Mouse (Mus musculus): ENCODE measurements around the gene Mtfr2. TPM values are rescaled to one million over a fixed set of nuclear protein-coding genes. Genes with fewer than 3 reads are reported as not detected.

Gene Mtfr2
- polyA plus RNA-seq, 1 experiment from 2014 or later: 1.4 TPM

DNA sequence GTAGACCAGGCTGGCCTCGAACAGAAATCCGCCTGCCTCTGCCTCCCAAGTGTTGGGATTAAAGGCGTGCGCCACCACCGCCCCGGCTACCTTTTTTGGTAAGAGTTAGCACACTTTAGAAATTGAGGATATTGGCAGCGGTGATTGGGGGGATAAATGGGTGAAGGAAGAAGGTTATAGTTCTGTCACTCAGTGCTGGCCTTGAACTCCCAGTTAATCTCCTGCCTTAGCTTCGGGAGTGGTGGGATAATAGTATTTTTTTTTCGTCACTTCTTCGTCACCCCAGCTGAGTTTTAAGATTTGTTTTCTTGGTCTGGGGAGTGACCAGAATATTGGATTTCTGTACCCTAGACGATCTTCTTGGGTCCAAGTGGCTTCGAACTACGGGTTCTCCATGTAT is 34.1 kb upstream of the Mtfr2 start:
- WGBS: 49% methylated on average over 13 of the region's 13 CpGs
- no peak overlapping the region; the same call in 1 of the 2 replicates for H3K27ac ChIP-seq (replicated peaks; ENCODE audit: low read depth, low read length)
- DNase-seq (ENCODE audit: low spot score) (no peak), ATAC-seq (replicated peaks; ENCODE audit: insufficient number of reproducible peaks, low FRiP score, low TSS enrichment, low read depth) (no peak)
- no peaks in the 10 kb centered on the region for H3K9me3 ChIP-seq (replicated peaks; ENCODE audit: control insufficient read depth, low read length)
- H3K36me3 ChIP-seq (replicated peaks; ENCODE audit: control insufficient read depth, insufficient read depth, low read depth, low read length): no peaks in the 10 kb centered on the region
- no peaks in the 10 kb centered on the region for H3K27me3 ChIP-seq (ENCODE audit: control insufficient read depth, insufficient read depth, low read length)
- peak overlapping the region; percentile 97 for H3K9ac ChIP-seq (replicated peaks; ENCODE audit: low read length)
- H3K4me2 ChIP-seq (ENCODE audit: low read depth, low read length): peak overlapping the region; percentile 43
- peak overlapping the region; percentile 86 for H3K4me3 ChIP-seq (ENCODE audit: low read depth, low read length)
- no peaks in the 10 kb centered on the region for H3K4me1 ChIP-seq (ENCODE audit: control insufficient read depth, insufficient read depth, low read length)

DNA sequence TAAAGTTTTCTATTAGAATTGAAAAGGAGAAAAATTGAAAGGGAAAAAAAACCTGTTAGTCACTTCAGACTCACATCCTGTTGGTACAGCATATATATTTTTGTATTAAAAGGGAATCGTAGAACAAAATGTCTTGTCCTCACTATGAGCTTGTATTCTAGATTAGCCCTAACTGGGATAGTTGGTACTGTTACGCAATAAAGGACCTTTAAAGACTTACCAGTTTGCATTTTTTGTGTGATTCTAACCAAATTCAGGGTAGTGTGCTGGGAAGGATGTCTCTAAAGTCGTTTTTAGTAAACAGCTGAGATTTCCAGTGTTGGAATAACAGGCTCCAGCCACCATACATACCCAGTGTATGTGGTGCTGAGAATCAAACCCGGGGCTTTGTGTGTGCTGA is 33.6 kb upstream of the Mtfr2 start:
- H3K9ac ChIP-seq (replicated peaks; ENCODE audit: low read length): no peak overlapping the region
- no peak for ATAC-seq (replicated peaks; ENCODE audit: insufficient number of reproducible peaks, low FRiP score, low TSS enrichment, low read depth)
- no peak overlapping the region for H3K4me3 ChIP-seq (ENCODE audit: low read depth, low read length)
- no peak overlapping the region for H3K27ac ChIP-seq (replicated peaks; ENCODE audit: low read depth, low read length)
- no peaks in the 10 kb centered on the region for H3K27me3 ChIP-seq (ENCODE audit: control insufficient read depth, insufficient read depth, low read length)
- no peak for DNase-seq (ENCODE audit: low spot score)
- 89% methylated on average over 4 of the region's 4 CpGs for WGBS
- no peak overlapping the region for H3K4me2 ChIP-seq (ENCODE audit: low read depth, low read length)
- H3K36me3 ChIP-seq (replicated peaks; ENCODE audit: control insufficient read depth, insufficient read depth, low read depth, low read length): no peaks in the 10 kb centered on the region
- no peaks in the 10 kb centered on the region for H3K4me1 ChIP-seq (ENCODE audit: control insufficient read depth, insufficient read depth, low read length)
- no peaks in the 10 kb centered on the region for H3K9me3 ChIP-seq (replicated peaks; ENCODE audit: control insufficient read depth, low read length)

- DNase-seq (ENCODE audit: low spot score): no peak
- no peak overlapping the region for H3K4me3 ChIP-seq (ENCODE audit: low read depth, low read length)
- no peaks in the 10 kb centered on the region for H3K4me1 ChIP-seq (ENCODE audit: control insufficient read depth, insufficient read depth, low read length)
- H3K4me2 ChIP-seq (ENCODE audit: low read depth, low read length): no peak overlapping the region
- H3K9me3 ChIP-seq (replicated peaks; ENCODE audit: control insufficient read depth, low read length): no peaks in the 10 kb centered on the region
- WGBS: 49% methylated on average over 2 of the region's 2 CpGs
- no peak overlapping the region for H3K9ac ChIP-seq (replicated peaks; ENCODE audit: low read length)
- no peak overlapping the region for H3K27ac ChIP-seq (replicated peaks; ENCODE audit: low read depth, low read length)
- no peaks in the 10 kb centered on the region for H3K27me3 ChIP-seq (ENCODE audit: control insufficient read depth, insufficient read depth, low read length)
- no peaks in the 10 kb centered on the region for H3K36me3 ChIP-seq (replicated peaks; ENCODE audit: control insufficient read depth, insufficient read depth, low read depth, low read length)
- ATAC-seq (replicated peaks; ENCODE audit: insufficient number of reproducible peaks, low FRiP score, low TSS enrichment, low read depth): no peak
These were observed 32.8 kb upstream of the Mtfr2 start for GRCm38 (mm10) chr10:20314797-20315196.

- H3K9me3 ChIP-seq (replicated peaks; ENCODE audit: control insufficient read depth, low read length): no peaks in the 10 kb centered on the region
- no peak overlapping the region for H3K4me3 ChIP-seq (ENCODE audit: low read depth, low read length)
- no peak overlapping the region for H3K9ac ChIP-seq (replicated peaks; ENCODE audit: low read length)
- no peak for ATAC-seq (replicated peaks; ENCODE audit: insufficient number of reproducible peaks, low FRiP score, low TSS enrichment, low read depth)
- no peak overlapping the region for H3K27ac ChIP-seq (replicated peaks; ENCODE audit: low read depth, low read length)
- DNase-seq (ENCODE audit: low spot score): no peak
- H3K36me3 ChIP-seq (replicated peaks; ENCODE audit: control insufficient read depth, insufficient read depth, low read depth, low read length): no peaks in the 10 kb centered on the region; the same call in 1 of the 2 replicates
- H3K4me2 ChIP-seq (ENCODE audit: low read depth, low read length): no peak overlapping the region
- H3K4me1 ChIP-seq (ENCODE audit: control insufficient read depth, insufficient read depth, low read length): no peaks in the 10 kb centered on the region
- H3K27me3 ChIP-seq (ENCODE audit: control insufficient read depth, insufficient read depth, low read length): no peaks in the 10 kb centered on the region
- 94% methylated on average over 5 of the region's 5 CpGs for WGBS
These were observed 30.1 kb upstream of the Mtfr2 start for GRCm38 (mm10) chr10:20317466-20317865.

- H3K4me3 ChIP-seq (ENCODE audit: low read depth, low read length): no peak overlapping the region
- H3K27me3 ChIP-seq (ENCODE audit: control insufficient read depth, insufficient read depth, low read length): no peaks in the 10 kb centered on the region
- H3K9ac ChIP-seq (replicated peaks; ENCODE audit: low read length): no peak overlapping the region
- H3K9me3 ChIP-seq (replicated peaks; ENCODE audit: control insufficient read depth, low read length): no peaks in the 10 kb centered on the region
- H3K4me1 ChIP-seq (ENCODE audit: control insufficient read depth, insufficient read depth, low read length): no peaks in the 10 kb centered on the region
- H3K36me3 ChIP-seq (replicated peaks; ENCODE audit: control insufficient read depth, insufficient read depth, low read depth, low read length): peaks cover 8% of the 10 kb centered on the region
- no peak overlapping the region for H3K4me2 ChIP-seq (ENCODE audit: low read depth, low read length)
- H3K27ac ChIP-seq (replicated peaks; ENCODE audit: low read depth, low read length): no peak overlapping the region
- ATAC-seq (replicated peaks; ENCODE audit: insufficient number of reproducible peaks, low FRiP score, low TSS enrichment, low read depth): no peak
- no peak for DNase-seq (ENCODE audit: low spot score)
These were observed 21.3 kb upstream of the Mtfr2 start for GRCm38 (mm10) chr10:20326226-20326625.

DNA sequence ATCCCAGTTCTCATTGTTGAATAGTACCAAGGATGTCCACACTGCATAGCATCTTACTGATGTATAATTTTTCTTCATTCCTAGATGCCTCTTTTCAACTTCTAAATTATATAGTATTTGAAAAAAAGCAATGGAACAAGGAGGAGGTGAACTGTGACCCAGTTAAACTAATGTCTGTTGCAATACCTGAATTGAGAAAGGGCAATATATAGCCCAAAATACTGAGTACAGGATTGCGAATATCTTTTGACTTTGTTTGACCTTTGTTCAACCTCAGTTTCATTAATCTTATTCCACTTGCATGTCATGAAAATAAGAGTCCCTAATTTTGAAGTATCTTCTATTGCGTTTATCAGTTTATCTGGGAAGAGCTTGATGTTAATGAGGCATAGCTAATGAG is 16.3 kb upstream of the Mtfr2 start:
- ATAC-seq (replicated peaks; ENCODE audit: insufficient number of reproducible peaks, low FRiP score, low TSS enrichment, low read depth): no peak
- H3K36me3 ChIP-seq (replicated peaks; ENCODE audit: control insufficient read depth, insufficient read depth, low read depth, low read length): peaks cover 8% of the 10 kb centered on the region

DNA sequence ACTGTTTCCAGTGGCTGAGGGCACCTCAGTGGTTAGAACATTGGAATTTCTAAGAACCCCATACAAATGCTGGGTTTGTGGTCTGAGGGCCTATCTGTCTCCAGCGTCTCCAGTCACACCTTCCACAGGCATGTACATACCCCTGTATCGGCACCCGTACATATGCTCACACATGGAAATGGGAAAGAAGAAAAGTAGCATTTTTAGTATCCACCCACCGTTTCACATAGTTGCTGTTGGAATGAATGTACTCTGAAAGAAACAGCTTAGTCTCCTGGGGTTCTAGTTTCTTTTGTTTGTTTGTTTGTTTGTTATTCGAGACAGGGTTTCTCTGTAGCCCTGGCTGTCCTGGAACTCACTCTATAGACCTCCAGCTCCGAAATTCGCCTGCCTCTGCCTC is 9.7 kb upstream of the Mtfr2 start:
- DNase-seq (ENCODE audit: low spot score) (no peak), ATAC-seq (replicated peaks; ENCODE audit: insufficient number of reproducible peaks, low FRiP score, low TSS enrichment, low read depth) (no peak)
- H3K4me1 ChIP-seq (ENCODE audit: control insufficient read depth, insufficient read depth, low read length): no peaks in the 10 kb centered on the region
- no peak overlapping the region for H3K4me3 ChIP-seq (ENCODE audit: low read depth, low read length)
- H3K27me3 ChIP-seq (ENCODE audit: control insufficient read depth, insufficient read depth, low read length): no peaks in the 10 kb centered on the region
- WGBS: 91% methylated on average over 7 of the region's 7 CpGs
- no peaks in the 10 kb centered on the region for H3K9me3 ChIP-seq (replicated peaks; ENCODE audit: control insufficient read depth, low read length)
- H3K36me3 ChIP-seq (replicated peaks; ENCODE audit: control insufficient read depth, insufficient read depth, low read depth, low read length): peaks cover 3% of the 10 kb centered on the region
- H3K27ac ChIP-seq (replicated peaks; ENCODE audit: low read depth, low read length): no peak overlapping the region
- H3K9ac ChIP-seq (replicated peaks; ENCODE audit: low read length): no peak overlapping the region
- no peak overlapping the region for H3K4me2 ChIP-seq (ENCODE audit: low read depth, low read length)

More for the DNA sequence above, 16.3 kb upstream of the Mtfr2 start:
- H3K27me3 ChIP-seq (ENCODE audit: control insufficient read depth, insufficient read depth, low read length): no peaks in the 10 kb centered on the region
- H3K9me3 ChIP-seq (replicated peaks; ENCODE audit: control insufficient read depth, low read length): no peaks in the 10 kb centered on the region
- DNase-seq (ENCODE audit: low spot score): no peak
- no peak overlapping the region for H3K4me3 ChIP-seq (ENCODE audit: low read depth, low read length)
- no peak overlapping the region for H3K9ac ChIP-seq (replicated peaks; ENCODE audit: low read length)
- H3K4me1 ChIP-seq (ENCODE audit: control insufficient read depth, insufficient read depth, low read length): no peaks in the 10 kb centered on the region
- 95% methylated on average over 2 of the region's 2 CpGs for WGBS
- H3K4me2 ChIP-seq (ENCODE audit: low read depth, low read length): no peak overlapping the region
- H3K27ac ChIP-seq (replicated peaks; ENCODE audit: low read depth, low read length): no peak overlapping the region

- Histone ChIP-seq H3K9ac (replicated peaks; ENCODE audit: low read length) (no peak overlapping the region), H3K27me3 (ENCODE audit: control insufficient read depth, insufficient read depth, low read length) (no peaks in the 10 kb centered on the region), H3K4me1 (ENCODE audit: control insufficient read depth, insufficient read depth, low read length) (no peaks in the 10 kb centered on the region), H3K9me3 (replicated peaks; ENCODE audit: control insufficient read depth, low read length) (no peaks in the 10 kb centered on the region), H3K4me2 (ENCODE audit: low read depth, low read length) (no peak overlapping the region), H3K36me3 (replicated peaks; ENCODE audit: control insufficient read depth, insufficient read depth, low read depth, low read length) (peaks cover 3% of the 10 kb centered on the region), H3K4me3 (ENCODE audit: low read depth, low read length) (no peak overlapping the region), H3K27ac (replicated peaks; ENCODE audit: low read depth, low read length) (no peak overlapping the region)
- WGBS: 90% methylated on average over 1 of the region's 1 CpGs
- DNase-seq (ENCODE audit: low spot score) (no peak), ATAC-seq (replicated peaks; ENCODE audit: insufficient number of reproducible peaks, low FRiP score, low TSS enrichment, low read depth) (no peak)
These were observed 1.8 kb upstream of the Mtfr2 start for GRCm38 (mm10) chr10:20345736-20346135.
